Mouse (Mus musculus): ENCODE measurements around the gene Nrg3.

GRCm38 (mm10) chr14:39351979-39352737 is 120.7 kb downstream of the Nrg3 start:
- TF ChIP-seq CTCF (IDR thresholded peaks at IDR 0.05 in 2 of 3, conservative IDR thresholded peaks at IDR 0.05 in 1 of 3; ENCODE audit: control insufficient read depth in 1 of 3, insufficient read depth in 1 of 3, low read depth in 2 of 3, low read length in 3 of 3, poor library complexity in 1 of 3, severe bottlenecking in 1 of 3) (no peak), POLR2A (IDR thresholded peaks at IDR 0.05; ENCODE audit: control insufficient read depth in 1 of 2, insufficient read depth in 1 of 2, low read depth in 1 of 2, low read length in 2 of 2, poor library complexity in 1 of 2) (no peak), MEF2A (IDR thresholded peaks at IDR 0.05; ENCODE audit: extremely low read depth, insufficient replicate concordance, low read depth, low read length, poor library complexity, severe bottlenecking) (no peak), RCOR1 (IDR thresholded peaks at IDR 0.05; ENCODE audit: low read depth, low read length) (no peak), MAX (IDR thresholded peaks at IDR 0.05; ENCODE audit: low read length) (no peak), POLR2AphosphoS2 (IDR thresholded peaks at IDR 0.05; ENCODE audit: low read length) (no peak), GATA1 (IDR thresholded peaks at IDR 0.05; ENCODE audit: low read depth, low read length) (no peak)

All from MEL (cell line).